Mouse (Mus musculus): ENCODE data around the gene Sbk1.

Gene Sbk1

GRCm38 (mm10) chr7:126271712-126272683, at the start of gene Sbk1:
Sbk1 (plus strand) TSS chr7:126272619.
- DNase-seq: peak; percentile 90 to 99

GRCm38 (mm10) chr7:126222753-126223152, 49.7 kb upstream of the Sbk1 start:
- no peak for DNase-seq

- DNase-seq: no peak
Measured at GRCm38 (mm10) chr7:126226136-126226535, 46.3 kb upstream of the Sbk1 start.

GRCm38 (mm10) chr7:126230357-126231148, 41.9 kb upstream of the Sbk1 start:
- no peak for DNase-seq

- DNase-seq: no peak
Measured at GRCm38 (mm10) chr7:126232345-126233071, 39.9 kb upstream of the Sbk1 start.

GRCm38 (mm10) chr7:126234611-126235010, 37.8 kb upstream of the Sbk1 start:
- DNase-seq: no peak

DNA sequence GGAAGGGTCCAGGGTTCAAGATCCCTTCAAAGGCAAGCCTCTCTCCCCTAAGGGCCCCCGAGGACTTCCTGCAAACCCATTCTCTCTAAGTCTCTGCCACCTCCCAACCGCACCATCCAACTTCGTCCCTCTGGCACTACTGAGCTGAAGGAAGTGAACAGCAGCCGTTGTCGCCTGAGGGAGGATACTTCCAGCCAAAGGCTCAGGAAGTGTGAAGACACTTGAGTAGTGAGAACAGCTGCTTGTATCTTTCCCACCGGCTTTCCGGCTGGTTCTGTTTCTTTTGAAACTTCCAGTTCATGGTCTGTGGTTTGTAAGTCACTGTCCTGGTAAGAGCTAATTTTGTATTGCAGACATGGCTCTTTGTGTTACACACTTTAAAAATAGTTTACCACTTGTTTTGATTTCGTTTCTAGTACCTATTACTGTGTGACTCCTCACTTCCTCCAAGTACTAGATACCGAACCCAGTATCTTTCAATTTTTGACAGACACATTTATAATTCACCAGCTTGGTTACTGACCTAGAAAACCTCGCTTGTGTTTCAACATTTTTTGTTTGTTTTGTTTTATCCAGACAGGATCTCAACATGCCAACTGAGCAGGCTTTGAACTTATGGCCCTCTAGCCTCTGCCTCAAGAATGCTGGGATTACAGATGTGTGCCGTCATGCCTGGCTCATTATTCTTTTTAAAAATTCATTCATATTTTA, 36.2 kb upstream of the Sbk1 start:
- no peak for DNase-seq

- DNase-seq: no peak
Measured at GRCm38 (mm10) chr7:126236794-126237192, 35.6 kb upstream of the Sbk1 start.

DNA sequence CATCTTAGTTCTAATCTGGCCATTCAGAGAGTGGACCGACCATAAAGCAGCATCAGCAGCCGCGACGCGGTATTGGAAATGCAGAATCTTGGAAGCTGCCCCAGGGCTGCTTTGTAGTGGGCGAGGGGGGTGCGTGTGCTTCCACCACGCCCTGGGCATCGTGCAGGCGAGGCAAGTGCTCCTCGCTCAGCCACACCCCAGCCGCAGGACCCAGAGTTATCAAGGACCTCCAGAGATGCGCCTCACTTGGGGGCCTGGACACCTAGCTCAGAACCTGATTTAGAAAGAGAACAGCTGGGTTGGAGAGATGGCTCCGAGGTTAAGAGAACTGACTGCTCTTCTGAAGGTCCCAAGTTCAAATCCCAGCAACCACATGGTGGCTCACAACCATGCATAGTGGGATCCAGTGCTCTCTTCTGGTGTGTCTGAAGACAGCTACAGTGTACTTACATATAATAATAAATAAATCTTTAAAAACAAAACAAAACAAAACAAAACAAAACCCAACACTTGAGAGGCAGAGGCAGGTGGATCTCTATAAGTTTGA, 31.5 kb upstream of the Sbk1 start:
- no peak for DNase-seq

DNA sequence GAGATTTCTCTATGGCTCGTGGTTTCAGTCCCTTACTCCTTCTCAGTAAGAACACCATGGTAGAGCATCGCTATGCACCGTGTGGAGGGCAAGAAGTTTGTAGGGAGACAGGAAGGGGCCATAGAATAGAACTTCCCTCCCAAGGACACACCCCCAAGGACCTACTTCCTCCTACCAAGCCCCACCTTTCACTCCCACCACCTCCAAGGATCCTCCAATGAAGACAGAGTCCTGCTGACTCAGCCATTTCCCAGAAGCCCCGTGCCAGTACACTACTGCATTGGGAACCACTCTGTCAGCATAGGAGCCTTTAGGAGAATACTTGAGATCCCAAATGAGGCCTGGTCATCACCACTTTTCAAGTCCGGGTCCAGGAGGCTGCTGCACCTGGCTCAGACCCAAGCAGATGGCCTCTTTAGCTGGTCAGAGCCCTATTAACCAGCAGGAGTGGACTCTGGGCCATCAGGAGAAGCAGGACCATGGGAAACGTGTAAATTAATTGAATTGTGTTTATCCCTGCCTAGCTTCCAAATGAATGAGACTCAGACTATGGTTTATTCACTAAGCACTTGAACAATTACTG, 28.2 kb upstream of the Sbk1 start:
- peak in 1 of 2 experiments; percentile 44 for DNase-seq

GRCm38 (mm10) chr7:126248088-126248487, 24.3 kb upstream of the Sbk1 start:
- peak; percentile 75 for DNase-seq

GRCm38 (mm10) chr7:126248641-126249141, 23.7 kb upstream of the Sbk1 start:
- DNase-seq: peak; percentile 37 to 56

DNA sequence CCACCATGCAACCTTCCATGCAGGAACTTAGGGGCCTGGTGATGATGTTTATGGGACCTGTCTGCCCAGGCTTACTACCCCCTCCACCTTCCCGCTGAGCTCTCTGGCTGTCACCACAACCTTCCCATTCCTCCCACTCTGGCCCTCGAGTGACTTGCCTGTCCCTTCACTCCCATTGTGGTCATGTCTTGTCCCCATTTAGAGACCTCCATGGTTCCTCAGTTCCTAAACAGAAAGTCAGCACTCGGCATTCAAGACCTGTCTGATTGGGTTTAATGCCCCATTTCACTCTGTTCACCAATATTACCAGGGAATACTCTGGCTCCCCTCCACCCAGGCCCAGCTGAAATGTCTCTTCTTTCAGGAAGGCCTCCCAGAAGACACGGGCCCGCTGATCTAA, 23.3 kb upstream of the Sbk1 start:
- DNase-seq: peak in 1 of 2 experiments; percentile 42

- DNase-seq: peak; percentile 72 to 77
Measured at GRCm38 (mm10) chr7:126249986-126250385, 22.4 kb upstream of the Sbk1 start.

DNA sequence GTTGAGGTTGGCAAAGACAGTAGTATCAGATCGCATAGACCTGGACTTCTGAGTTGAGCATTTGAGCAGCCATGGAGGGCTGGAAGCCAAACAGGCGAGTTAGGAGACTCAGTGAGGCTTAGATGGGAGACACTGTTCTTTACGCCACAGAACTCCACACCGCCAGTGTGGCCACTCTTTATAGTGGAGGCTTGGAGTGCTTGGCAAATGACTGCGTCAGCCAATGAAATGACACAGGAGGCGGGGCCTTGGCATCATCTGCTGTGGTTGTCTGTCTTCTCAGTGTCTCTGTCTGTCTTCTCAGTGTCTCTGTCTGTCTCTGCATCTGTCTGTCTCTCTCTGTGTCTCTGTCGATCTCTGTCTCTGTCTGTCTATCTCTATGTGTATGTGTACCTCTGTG, 21.9 kb upstream of the Sbk1 start:
- peak; percentile 89 to 90 for DNase-seq

DNA sequence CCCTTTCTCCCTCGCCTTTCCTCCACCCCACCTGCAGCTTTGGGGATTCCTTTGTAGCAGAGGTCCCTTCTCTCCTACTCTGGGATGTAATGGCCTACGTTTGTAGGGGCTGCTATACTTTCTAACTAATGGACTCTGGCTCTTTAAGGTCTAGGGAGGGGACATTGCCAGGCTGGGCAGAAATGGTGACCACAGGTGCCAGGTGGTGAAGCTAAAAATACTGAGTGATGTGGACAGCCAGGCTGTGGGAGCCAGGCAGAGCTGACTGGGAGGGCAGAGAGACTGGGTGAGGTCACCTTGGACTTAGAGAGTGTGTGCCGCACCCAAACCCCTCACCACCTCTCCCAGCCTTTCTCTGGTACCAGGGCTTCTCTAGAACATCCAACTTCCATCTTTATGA, 20.7 kb upstream of the Sbk1 start:
- DNase-seq: peak; percentile 84 to 92

- no peak for DNase-seq
Measured at GRCm38 (mm10) chr7:126252230-126252629, 20.2 kb upstream of the Sbk1 start.

DNA sequence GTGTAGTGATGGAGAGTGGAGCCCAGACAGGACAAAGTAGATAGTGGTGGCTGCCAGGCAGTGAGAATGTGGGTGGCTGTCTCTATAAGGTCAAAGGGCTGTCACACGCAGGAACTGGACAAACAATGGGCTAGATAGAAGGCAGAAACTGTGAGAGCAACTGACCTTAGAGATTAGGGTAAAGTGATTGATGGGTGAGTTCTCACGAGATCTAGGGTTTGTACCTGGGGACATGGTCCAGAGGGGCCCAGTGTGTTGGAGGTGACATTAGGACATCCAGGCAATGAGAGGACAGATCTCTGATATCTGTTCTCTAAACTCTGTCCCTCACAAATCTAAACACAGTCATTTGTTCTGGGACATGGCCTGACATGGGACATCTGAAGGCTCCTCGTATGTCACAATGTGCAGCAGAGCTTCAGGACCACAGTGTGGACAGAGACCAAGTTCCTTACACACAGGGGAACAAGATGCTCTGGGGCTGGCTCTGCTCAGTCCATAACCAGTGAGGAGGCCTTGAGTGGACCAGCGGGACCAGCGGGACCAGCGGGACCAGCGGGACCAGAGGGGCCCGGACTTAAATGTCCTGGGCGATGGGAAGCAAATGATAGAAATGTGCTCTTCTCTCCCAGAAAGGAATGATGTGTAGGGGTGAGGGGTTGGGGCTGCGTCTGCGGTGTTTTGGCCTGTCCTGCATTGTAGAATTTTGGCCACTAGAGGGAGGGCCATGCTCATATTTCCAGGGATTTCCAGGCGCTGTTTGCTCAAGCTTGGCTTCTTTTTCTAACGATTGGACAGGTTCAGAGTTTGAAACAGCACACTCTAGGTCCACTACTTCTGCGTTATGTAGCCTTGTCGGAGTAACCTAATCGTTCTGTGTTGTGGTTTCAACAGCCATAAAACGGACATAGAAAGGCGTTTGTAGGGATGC, 11.9 kb upstream of the Sbk1 start:
- DNase-seq: peak; percentile 70 to 83

- DNase-seq: peak in 1 of 2 experiments; percentile 15
Measured at GRCm38 (mm10) chr7:126261823-126262222, 10.6 kb upstream of the Sbk1 start.

- DNase-seq: peak in 1 of 2 experiments; percentile 10
Measured at GRCm38 (mm10) chr7:126263964-126264363, 8.5 kb upstream of the Sbk1 start.

All from cerebellum, adult 18-20 months (tissue).